Mouse (Mus musculus) cortical plate, adult 2 months (tissue): ENCODE measurements at regions not wholly inside any gene's neighbourhood (a gene's known extent, or its start where the extent isn't known, plus 50 kb on each side); places are given as distances from the start of the nearest gene placed in this dataset.

ENCODE experiments used
- CTCF ChIP-seq: fragments of 200-500 bp; IDR thresholded peaks from 2 replicates; pipeline ENCODE4 v1.5.1; 2011; ENCODE audit warnings: mild to moderate bottlenecking, control low read depth, low read length; ENCODE audit not compliant: insufficient read depth; ENCODE audit errors: extremely low read depth
- POLR2A ChIP-seq: fragments of 200-500 bp; IDR thresholded peaks from 2 replicates; pipeline ENCODE4 v1.6.1; 2011; ENCODE audit warnings: mild to moderate bottlenecking, low read length, control low read depth; ENCODE audit not compliant: insufficient read depth; ENCODE audit errors: extremely low read depth

DNA sequence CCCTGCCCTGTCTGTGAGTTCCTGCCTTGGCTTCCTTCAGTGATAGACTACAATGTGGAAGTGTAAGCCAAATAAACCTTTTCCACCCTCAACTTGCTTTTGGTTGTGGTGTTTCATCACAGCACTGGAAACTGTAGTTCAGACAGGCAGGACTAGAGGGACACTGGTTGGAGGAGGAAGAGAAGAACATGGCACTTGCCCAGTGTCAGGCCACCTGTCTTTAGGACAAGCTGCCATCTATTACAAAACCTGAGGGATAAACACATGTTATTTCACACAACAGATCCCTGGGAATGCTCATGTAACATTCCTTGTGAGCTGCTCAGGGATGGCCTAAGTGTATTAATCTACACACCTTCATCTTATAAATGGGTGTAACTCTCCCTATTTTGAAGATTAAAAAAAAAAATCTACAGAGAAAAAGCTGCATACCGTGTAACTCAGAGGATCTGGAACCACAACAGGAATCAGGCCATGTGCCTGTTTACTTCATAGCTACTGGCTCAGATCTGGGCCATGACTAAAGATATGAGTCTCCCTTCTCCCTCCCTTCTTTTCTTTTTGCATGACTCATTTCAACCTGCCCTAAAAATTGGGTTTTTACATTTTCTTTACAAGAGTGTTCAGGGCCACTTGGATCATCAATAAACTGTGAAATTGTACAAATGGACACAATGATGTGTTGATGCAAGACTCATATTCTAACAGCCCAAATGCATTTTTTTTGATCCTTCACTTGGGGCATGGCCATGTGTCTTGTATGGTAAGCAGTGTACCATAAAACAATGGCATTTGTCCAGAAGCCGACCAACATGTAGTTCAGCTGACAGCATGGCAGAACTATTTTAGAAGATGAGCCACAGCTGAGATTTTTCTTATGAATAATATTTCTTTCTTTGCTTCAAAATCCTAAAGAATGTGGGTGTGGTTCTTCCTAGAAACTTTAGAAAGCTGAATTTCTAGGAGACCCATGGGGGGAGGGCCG is 513.1 kb downstream of the Adam3 start:
- TF ChIP-seq CTCF (no peak), POLR2A (no peak)
